Mouse (Mus musculus): Measurements from ENCODE around the gene Jade3.

GRCm38 (mm10) chrX:20497682-20498081 lies 72.2 kb downstream of the Jade3 start:
- no peak for TF ChIP-seq ZNF384 (IDR thresholded peaks at IDR 0.05; ENCODE audit: low read depth, low read length)
- TF ChIP-seq HCFC1 (IDR thresholded peaks at IDR 0.05; ENCODE audit: borderline replicate concordance, insufficient read depth, low read length) = no peak

Measured in ES-E14 (cell line).